Mouse (Mus musculus): Measurements from ENCODE around the gene Pcna. TPM values are rescaled to one million over a fixed set of nuclear protein-coding genes. Genes with fewer than 3 reads are reported as not detected.

Pcna gene
- 81.7 and 121 TPM in 2 replicates for polyA plus RNA-seq (2012; rRNA removed)

- peaks cover 4% of the 10 kb centered on the region; the same call in 1 of the 2 replicates for H3K4me1 ChIP-seq (ENCODE audit: control insufficient read depth, insufficient read depth, insufficient read length)
These were observed at the start of gene Pcna for GRCm38 (mm10) chr2:132252542-132253528. Gene Pcna, minus strand, starts transcription at chr2:132253314.

GRCm38 (mm10) chr2:132301436-132301835, 48.3 kb upstream of the Pcna start:
- 95% methylated on average over 4 of the region's 4 CpGs for WGBS
- no peak overlapping the region for H3K27ac ChIP-seq (ENCODE audit: insufficient read depth, low read length)
- H3K4me1 ChIP-seq (ENCODE audit: control insufficient read depth, insufficient read depth, insufficient read length) = no peaks in the 10 kb centered on the region
- no peaks in the 10 kb centered on the region for H3K27me3 ChIP-seq (ENCODE audit: control insufficient read depth, insufficient read depth, low read length)
- peaks cover 41% of the 10 kb centered on the region for H3K36me3 ChIP-seq (ENCODE audit: control insufficient read depth, insufficient read depth, low read length)
- TF ChIP-seq POLR2A (IDR thresholded peaks at IDR 0.05; ENCODE audit: low read depth, low read length) = no peak
- no peak for TF ChIP-seq CTCF (IDR thresholded peaks at IDR 0.05; ENCODE audit: extremely low read depth, insufficient read depth, insufficient read length, insufficient replicate concordance)
- no peak for DNase-seq (ENCODE audit: low read depth in 1 of 2, low spot score in 2 of 2)
- no peak overlapping the region for H3K4me3 ChIP-seq (ENCODE audit: extremely low read depth, insufficient read depth, insufficient read length)

More at GRCm38 (mm10) chr2:132252542-132253528, at the start of gene Pcna:
- H3K27me3 ChIP-seq (ENCODE audit: control insufficient read depth, insufficient read depth, low read length) = no peaks in the 10 kb centered on the region
- H3K27ac ChIP-seq (ENCODE audit: insufficient read depth, low read length) = peak within 1 kb of the TSS; percentile 82
- under 1% methylated on average over 79 of the region's 79 CpGs for WGBS
- peak; percentile 96 for DNase-seq (ENCODE audit: low read depth in 1 of 2, low spot score in 2 of 2)
- TF ChIP-seq CTCF (IDR thresholded peaks at IDR 0.05; ENCODE audit: extremely low read depth, insufficient read depth, insufficient read length, insufficient replicate concordance) (no peak), POLR2A (IDR thresholded peaks at IDR 0.05; ENCODE audit: low read depth, low read length) (peak; percentile 87)
- peaks cover 6% of the 10 kb centered on the region for H3K36me3 ChIP-seq (ENCODE audit: control insufficient read depth, insufficient read depth, low read length)
- H3K4me3 ChIP-seq (ENCODE audit: extremely low read depth, insufficient read depth, insufficient read length) = peak within 1 kb of the TSS; percentile 76

- Histone ChIP-seq H3K36me3 (ENCODE audit: control insufficient read depth, insufficient read depth, low read length) (peaks cover 43% of the 10 kb centered on the region), H3K4me1 (ENCODE audit: control insufficient read depth, insufficient read depth, insufficient read length) (no peaks in the 10 kb centered on the region), H3K27me3 (ENCODE audit: control insufficient read depth, insufficient read depth, low read length) (no peaks in the 10 kb centered on the region), H3K27ac (ENCODE audit: insufficient read depth, low read length) (no peak overlapping the region), H3K4me3 (ENCODE audit: extremely low read depth, insufficient read depth, insufficient read length) (no peak overlapping the region)
- TF ChIP-seq POLR2A (IDR thresholded peaks at IDR 0.05; ENCODE audit: low read depth, low read length) = no peak
- TF ChIP-seq CTCF (IDR thresholded peaks at IDR 0.05; ENCODE audit: extremely low read depth, insufficient read depth, insufficient read length, insufficient replicate concordance) = no peak
- DNase-seq (ENCODE audit: low read depth in 1 of 2, low spot score in 2 of 2) = no peak
- 87% methylated on average over 4 of the region's 4 CpGs for WGBS
These were observed 45.1 kb upstream of the Pcna start for GRCm38 (mm10) chr2:132298250-132298649.

GRCm38 (mm10) chr2:132293694-132294450, 40.8 kb upstream of the Pcna start:
- Histone ChIP-seq H3K36me3 (ENCODE audit: control insufficient read depth, insufficient read depth, low read length) (peaks cover 26% of the 10 kb centered on the region), H3K4me1 (ENCODE audit: control insufficient read depth, insufficient read depth, insufficient read length) (peaks cover 4% of the 10 kb centered on the region; the same call in 1 of the 2 replicates), H3K27ac (ENCODE audit: insufficient read depth, low read length) (no peak overlapping the region), H3K27me3 (ENCODE audit: control insufficient read depth, insufficient read depth, low read length) (no peaks in the 10 kb centered on the region), H3K4me3 (ENCODE audit: extremely low read depth, insufficient read depth, insufficient read length) (no peak overlapping the region)
- 46% methylated on average over 10 of the region's 10 CpGs for WGBS
- DNase-seq (ENCODE audit: low read depth in 1 of 2, low spot score in 2 of 2) = no peak
- TF ChIP-seq CTCF (IDR thresholded peaks at IDR 0.05; ENCODE audit: extremely low read depth, insufficient read depth, insufficient read length, insufficient replicate concordance) (no peak), POLR2A (IDR thresholded peaks at IDR 0.05; ENCODE audit: low read depth, low read length) (no peak)

- H3K4me1 ChIP-seq (ENCODE audit: control insufficient read depth, insufficient read depth, insufficient read length) = peaks cover 4% of the 10 kb centered on the region; the same call in 1 of the 2 replicates
- H3K27me3 ChIP-seq (ENCODE audit: control insufficient read depth, insufficient read depth, low read length) = no peaks in the 10 kb centered on the region
- H3K36me3 ChIP-seq (ENCODE audit: control insufficient read depth, insufficient read depth, low read length) = peaks cover 15% of the 10 kb centered on the region
- WGBS = 45% methylated on average over 4 of the region's 4 CpGs
- no peak for TF ChIP-seq CTCF (IDR thresholded peaks at IDR 0.05; ENCODE audit: extremely low read depth, insufficient read depth, insufficient read length, insufficient replicate concordance)
- no peak for TF ChIP-seq POLR2A (IDR thresholded peaks at IDR 0.05; ENCODE audit: low read depth, low read length)
- H3K27ac ChIP-seq (ENCODE audit: insufficient read depth, low read length) = no peak overlapping the region
- no peak overlapping the region for H3K4me3 ChIP-seq (ENCODE audit: extremely low read depth, insufficient read depth, insufficient read length)
- DNase-seq (ENCODE audit: low read depth in 1 of 2, low spot score in 2 of 2) = no peak
These were observed 39.0 kb upstream of the Pcna start for GRCm38 (mm10) chr2:132292083-132292482.

- H3K27ac ChIP-seq (ENCODE audit: insufficient read depth, low read length) = no peak overlapping the region
- no peaks in the 10 kb centered on the region for H3K27me3 ChIP-seq (ENCODE audit: control insufficient read depth, insufficient read depth, low read length)
- H3K4me3 ChIP-seq (ENCODE audit: extremely low read depth, insufficient read depth, insufficient read length) = no peak overlapping the region
- peaks cover 12% of the 10 kb centered on the region for H3K36me3 ChIP-seq (ENCODE audit: control insufficient read depth, insufficient read depth, low read length)
- TF ChIP-seq POLR2A (IDR thresholded peaks at IDR 0.05; ENCODE audit: low read depth, low read length) = no peak
- no peak for TF ChIP-seq CTCF (IDR thresholded peaks at IDR 0.05; ENCODE audit: extremely low read depth, insufficient read depth, insufficient read length, insufficient replicate concordance)
- peaks cover 4% of the 10 kb centered on the region; the same call in 1 of the 2 replicates for H3K4me1 ChIP-seq (ENCODE audit: control insufficient read depth, insufficient read depth, insufficient read length)
- DNase-seq (ENCODE audit: low read depth in 1 of 2, low spot score in 2 of 2) = no peak
- WGBS = 91% methylated on average over 3 of the region's 3 CpGs
These were observed 38.2 kb upstream of the Pcna start for GRCm38 (mm10) chr2:132291265-132291664.
